Mouse (Mus musculus): ENCODE data around the gene Fbln1. TPM values are rescaled to one million over a fixed set of nuclear protein-coding genes. Genes with fewer than 3 reads are reported as not detected.
"Not testable (repeated sequence)": the region's sequence is repeated elsewhere in the genome, so short reads cannot be mapped to it uniquely, and the experiment has no call there.

Fbln1 gene
- polyA plus RNA-seq, 1 experiment from 2014 or later = 24.3 TPM

- no peak for DNase-seq (ENCODE audit: low spot score)
Measured at GRCm38 (mm10) chr15:85282021-85282420, 76.3 kb downstream of the Fbln1 start.

DNA sequence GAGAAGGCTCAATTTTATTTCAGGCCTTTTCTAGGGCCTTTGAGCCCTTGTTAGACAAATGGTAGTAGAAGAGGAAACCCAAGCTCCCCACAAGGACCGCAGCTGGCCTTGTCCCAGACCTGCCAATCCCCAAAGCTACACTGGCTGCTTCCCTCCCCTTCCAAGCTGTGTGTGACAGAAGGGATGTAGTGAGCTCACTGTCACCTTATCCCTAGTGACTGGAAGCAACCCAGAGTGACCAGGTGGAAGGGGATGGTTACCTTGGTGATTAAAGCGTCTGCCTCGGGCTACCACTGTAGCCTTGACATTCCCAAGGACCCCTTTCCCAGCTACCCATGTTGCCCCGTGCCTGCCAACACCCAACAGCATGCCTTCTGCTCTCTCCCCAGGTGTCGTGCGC is 78.9 kb downstream of the Fbln1 start:
- no peak for DNase-seq (ENCODE audit: low spot score)

GRCm38 (mm10) chr15:85294632-85295031 is 88.9 kb downstream of the Fbln1 start:
- DNase-seq (ENCODE audit: low spot score) = no peak

DNA sequence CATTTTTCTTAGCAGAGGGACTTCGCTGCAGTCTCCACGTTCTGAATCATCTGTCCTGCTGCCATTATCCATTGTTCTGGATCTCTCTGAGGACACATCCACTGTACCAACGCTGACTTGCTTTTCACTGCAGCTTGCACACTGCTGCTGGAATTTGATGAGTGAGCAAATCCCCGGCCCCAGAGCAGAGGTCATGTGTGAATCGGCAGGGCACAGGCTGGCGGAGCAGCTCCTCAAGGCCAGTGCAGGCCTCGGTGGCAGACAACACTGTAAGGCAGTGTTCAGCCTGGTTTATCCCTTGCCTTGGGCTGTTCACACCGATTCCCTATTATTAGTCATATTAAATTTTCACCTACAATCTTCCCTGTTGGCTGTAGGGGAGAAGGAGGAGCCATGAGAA is 89.8 kb downstream of the Fbln1 start:
- no peak for DNase-seq (ENCODE audit: low spot score)

GRCm38 (mm10) chr15:85295977-85296376 is 90.2 kb downstream of the Fbln1 start:
- DNase-seq (ENCODE audit: low spot score) = no peak

GRCm38 (mm10) chr15:85296538-85296937 is 90.8 kb downstream of the Fbln1 start:
- DNase-seq (ENCODE audit: low spot score) = no peak

GRCm38 (mm10) chr15:85298167-85298781 is 92.5 kb downstream of the Fbln1 start:
- DNase-seq (ENCODE audit: low spot score) = no peak

GRCm38 (mm10) chr15:85298946-85299345 is 93.2 kb downstream of the Fbln1 start:
- DNase-seq (ENCODE audit: low spot score) = no peak

- no peak for DNase-seq (ENCODE audit: low spot score)
Measured at GRCm38 (mm10) chr15:85303241-85303640, 97.5 kb downstream of the Fbln1 start.

- no peak for DNase-seq (ENCODE audit: low spot score)
Measured at GRCm38 (mm10) chr15:85303976-85304375, 98.2 kb downstream of the Fbln1 start.

DNA sequence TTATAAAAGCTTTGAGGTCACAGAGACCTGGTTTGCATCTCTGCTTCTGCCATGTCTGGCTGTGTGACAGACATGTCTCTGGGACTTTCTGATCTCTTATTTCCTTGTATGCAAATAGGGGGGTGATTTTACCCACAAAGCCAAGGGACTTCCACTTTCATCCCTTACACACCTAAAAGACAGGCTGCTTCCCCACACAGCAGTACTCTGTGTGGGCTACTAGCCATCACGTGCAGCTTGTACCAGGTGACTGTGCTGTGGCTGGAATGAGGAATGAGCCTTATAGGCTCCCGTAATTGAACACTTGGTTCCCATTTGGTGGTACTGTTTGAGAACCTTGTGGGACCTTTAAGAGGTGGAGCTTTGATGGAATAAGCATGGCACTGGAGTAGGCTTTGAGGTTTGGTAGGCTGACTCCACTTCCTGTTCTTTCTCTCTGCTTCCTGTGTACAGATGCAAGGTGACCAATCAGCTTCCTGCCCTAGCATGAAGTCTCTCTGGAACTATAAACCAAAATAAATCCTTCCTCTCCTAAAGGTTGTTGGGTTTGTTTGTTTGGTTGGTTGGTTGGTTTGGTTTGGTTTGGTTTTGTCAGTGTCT is 101.4 kb downstream of the Fbln1 start:
- no peak for DNase-seq (ENCODE audit: low spot score)

DNA sequence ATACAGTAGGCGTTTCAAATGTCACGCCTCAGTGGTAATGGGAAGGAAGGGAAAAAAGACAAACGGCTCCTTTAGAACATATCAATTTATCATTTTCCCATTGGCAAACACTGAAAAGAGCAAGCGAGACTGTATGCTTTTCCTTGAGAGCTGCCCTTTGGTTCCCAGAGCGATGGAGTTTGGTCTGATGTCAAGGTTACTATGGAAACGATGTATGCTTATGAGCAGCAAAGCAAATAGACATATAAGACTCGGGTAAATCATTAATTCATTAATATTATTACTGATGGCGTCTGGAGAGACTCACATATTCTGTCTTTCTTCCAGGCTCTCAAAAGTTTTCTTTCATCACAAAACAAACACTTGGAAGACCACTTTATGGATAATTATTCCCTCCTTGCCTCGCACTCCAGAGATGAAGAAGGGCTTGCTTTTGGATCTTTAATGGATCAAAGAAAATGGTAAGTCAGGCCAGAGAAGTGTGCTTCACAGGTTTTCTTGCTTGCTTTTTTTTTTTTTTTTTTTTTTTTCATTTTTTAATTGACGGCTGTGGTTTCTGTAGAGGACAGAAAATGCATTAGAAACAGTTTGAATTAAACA is 105.4 kb downstream of the Fbln1 start:
- DNase-seq (ENCODE audit: low spot score) = no peak

- peak; percentile 71 for DNase-seq (ENCODE audit: low spot score)
Measured at GRCm38 (mm10) chr15:85315378-85316025, 109.8 kb downstream of the Fbln1 start.

DNA sequence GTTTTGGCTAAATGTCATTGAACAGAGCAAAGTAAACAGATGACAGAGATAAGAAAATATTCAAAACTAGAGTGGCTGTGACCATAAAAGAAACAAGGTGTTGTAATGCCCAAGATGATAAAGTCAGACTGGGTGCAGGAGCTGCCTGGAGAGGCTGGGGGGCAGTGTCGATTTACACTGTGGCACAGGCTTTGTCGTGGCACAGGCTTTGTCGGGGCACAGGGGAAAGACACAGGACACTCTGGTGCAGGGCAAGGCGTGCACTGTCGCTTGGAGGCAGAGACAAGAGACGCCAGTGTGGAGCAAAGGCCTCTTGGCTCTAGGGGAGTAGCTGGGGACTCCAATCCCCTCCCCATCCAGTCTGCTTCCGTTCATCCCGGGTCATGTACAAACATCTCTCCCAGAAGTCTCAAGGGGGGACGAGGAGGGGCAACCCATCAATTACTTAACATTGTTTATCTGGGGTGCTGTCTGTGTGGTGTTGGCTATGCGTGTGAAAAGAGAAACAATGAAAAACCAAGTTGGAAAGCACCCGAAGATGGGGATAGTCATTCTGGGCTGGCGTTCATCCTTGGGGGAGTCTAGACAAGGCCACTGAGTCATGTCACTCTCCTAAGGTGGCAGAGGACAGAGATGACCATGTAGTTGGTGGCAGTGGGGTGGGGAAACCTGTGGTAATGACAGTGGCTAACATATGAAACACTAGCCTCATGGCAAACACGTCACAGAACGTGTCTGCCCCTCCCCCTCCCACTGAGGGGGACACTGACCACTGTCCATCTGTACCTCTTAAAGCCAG is 110.8 kb downstream of the Fbln1 start:
- no peak for DNase-seq (ENCODE audit: low spot score)

- DNase-seq (ENCODE audit: low spot score) = no peak
Measured at GRCm38 (mm10) chr15:85319924-85320668, 114.3 kb downstream of the Fbln1 start.

GRCm38 (mm10) chr15:85323214-85323613 is 117.5 kb downstream of the Fbln1 start:
- no peak for DNase-seq (ENCODE audit: low spot score)

GRCm38 (mm10) chr15:85324426-85324825 is 118.7 kb downstream of the Fbln1 start:
- no peak for DNase-seq (ENCODE audit: low spot score)

DNA sequence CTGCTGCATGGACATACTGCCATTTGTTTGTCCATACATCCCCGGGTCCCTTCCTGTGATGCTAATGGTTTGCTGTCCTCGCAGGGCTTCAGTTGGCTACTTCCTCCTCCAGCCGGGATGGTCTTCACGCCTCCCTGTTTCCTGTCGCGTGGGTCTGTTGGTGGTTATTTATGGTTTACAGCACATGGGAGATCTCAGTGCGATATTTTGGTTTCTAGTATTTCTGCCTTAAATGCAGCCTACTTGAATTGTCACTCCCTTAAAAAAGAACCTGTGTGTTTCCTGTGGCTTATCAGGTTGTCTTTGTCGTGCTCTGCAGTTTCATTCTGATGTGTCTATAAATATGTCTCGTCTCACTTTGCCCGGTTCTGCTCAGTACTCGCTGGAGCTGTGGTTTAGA is 122.1 kb downstream of the Fbln1 start:
- DNase-seq (ENCODE audit: low spot score) = peak; percentile 21

GRCm38 (mm10) chr15:85328455-85328854 is 122.7 kb downstream of the Fbln1 start:
- not testable (repeated sequence) for DNase-seq (ENCODE audit: low spot score)

DNA sequence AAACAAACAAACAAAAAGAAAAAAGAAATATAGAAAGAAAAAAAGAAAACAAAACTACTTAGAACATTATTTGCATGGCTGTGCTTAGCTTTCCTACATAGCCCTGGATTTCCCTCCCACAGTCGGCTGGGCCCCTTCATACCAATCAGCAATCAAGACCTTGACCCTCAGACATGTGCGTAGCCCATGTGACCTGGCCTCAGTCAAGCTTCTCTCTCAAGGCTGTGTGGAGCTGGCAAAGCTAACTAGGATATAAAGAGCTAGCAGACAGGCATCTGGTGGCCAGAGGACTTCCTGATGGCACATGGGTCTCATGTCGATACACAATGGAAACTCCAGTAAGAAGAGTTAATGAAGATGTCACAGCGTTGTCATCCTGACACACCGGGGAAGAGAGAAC is 123.3 kb downstream of the Fbln1 start:
- DNase-seq (ENCODE audit: low spot score) = no peak

DNA sequence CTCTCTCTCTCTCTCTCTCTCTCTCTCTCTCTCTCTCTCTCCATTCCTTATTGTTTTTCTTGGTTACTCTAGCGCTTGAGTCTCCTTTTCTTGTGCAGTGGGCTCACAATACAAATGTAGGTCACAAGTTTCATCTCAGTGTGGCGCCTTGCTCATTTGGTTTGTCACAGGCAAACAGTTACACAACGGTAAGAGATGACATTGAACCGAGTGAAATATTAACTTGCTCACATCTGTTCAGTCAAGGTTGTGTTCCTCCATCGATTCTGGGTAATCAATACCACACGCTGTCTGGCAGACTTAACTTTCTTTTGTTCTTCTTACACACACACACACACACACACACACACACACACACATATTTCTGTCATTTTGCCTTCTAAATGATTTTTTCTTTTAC is 124.3 kb downstream of the Fbln1 start:
- no peak for DNase-seq (ENCODE audit: low spot score)

Data from thymus, postnatal 0 days (tissue).